Mouse (Mus musculus) embryo, embryonic 11.5 days (tissue): ENCODE measurements around the gene Hist2h2be.
A peak's percentile ranks its signal among the peaks of the same experiment; 100 is the strongest.
"Not testable (repeated sequence)": the region's sequence is repeated elsewhere in the genome, so short reads cannot be mapped to it uniquely, and the experiment has no call there.

Source experiments
- DNase-seq: peaks from one replicate; pipeline ENCODE4 v3.0.0-alpha.2; 2012; ENCODE audit warnings: low read depth, low spot score

Gene Hist2h2be

GRCm38 (mm10) chr3:96262216-96262875 is 41.4 kb downstream of the Hist2h2be start:
- peak; percentile 64 for DNase-seq

DNA sequence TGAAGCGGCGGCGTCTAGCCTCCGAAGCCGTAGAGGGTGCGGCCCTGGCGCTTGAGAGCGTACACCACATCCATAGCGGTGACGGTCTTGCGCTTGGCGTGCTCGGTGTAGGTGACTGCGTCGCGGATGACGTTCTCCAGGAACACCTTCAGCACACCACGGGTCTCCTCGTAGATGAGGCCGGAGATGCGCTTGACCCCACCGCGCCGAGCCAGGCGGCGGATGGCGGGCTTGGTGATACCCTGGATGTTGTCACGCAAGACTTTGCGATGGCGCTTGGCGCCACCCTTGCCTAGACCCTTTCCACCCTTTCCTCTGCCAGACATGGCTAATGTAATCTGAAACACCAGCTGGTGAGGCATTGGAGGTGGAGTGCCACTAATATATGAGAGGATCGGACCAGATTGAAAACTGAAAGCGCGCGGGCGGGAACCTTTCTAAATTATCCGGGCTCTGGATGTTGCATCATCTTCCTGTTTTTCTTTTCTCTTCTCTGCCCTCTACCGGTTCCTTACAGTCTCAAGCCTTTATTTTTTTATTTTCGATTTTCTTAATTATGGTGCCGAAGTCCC is 42.1 kb downstream of the Hist2h2be start, which contains the start of gene Hist2h4:
Gene Hist2h4, minus strand, starts transcription at position 333 of the 572 bp plus-strand sequence.
- DNase-seq = peak; percentile 92

DNA sequence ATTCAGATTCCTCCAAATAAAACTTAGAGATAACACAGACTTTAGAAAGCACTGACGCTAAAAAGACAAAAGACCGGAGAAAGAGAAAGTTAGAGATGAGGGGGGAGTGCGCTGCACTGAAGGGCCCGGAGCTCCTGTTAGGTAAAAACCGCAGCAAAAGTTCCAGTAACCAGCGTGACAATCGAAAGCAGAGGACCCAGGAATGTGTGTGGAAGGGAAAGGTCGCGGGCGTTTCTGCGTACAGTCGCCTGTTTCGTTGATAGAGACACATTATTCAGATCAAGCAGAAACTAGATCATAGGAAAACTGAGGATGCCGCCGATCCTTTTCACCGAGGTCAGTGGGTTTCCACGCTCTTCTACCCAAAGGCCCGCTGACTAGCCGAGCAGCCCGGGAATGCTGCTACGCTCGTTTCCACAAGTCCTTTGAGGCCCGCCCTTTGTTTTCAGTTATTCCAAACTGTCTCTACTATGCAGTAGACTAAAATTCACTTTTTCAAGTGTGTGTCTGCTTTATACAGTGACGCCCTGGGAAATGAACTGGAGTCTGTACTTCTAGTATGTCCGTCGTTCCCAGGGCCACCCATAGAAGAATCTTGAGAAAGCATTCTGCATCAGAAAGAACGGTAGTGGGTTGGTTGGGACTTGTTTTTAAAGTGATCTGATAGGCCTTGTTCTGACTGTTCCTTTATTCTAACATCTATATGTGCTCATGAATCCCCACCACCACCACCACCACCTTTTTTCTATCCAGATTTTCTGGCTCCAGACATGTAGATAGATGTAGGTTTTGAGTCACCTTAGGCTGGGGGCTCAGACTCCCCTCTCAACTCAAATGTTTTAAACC is 42.9 kb downstream of the Hist2h2be start:
- DNase-seq = no peak

DNA sequence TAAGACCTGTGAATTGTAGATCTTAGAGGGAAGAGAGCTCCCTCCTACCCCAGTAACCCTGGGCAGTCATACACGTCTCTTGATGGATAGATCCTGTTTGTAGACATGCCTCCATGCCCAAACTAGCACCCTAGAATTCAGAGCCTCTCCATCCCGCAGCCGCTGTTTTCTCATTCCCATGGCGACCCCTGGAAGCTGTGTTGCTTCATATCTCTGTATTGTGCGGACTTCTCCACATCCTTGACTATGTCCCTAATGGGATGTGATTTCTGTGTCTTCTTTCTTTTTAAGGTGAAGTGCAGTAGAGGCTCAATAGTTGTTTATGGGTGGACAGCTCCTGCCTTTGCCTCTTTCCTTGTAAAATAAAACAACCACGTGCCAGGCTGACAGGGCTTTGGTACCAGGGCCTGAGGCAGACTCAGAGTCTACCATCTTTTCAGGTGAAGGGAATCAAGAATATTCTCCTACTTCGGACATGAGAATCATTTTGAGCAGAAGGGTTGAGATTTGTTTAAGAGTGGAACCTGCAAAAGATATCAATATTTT is 43.6 kb downstream of the Hist2h2be start:
- DNase-seq = no peak

- no peak for DNase-seq
Observed at GRCm38 (mm10) chr3:96266132-96266710, 45.3 kb downstream of the Hist2h2be start.

DNA sequence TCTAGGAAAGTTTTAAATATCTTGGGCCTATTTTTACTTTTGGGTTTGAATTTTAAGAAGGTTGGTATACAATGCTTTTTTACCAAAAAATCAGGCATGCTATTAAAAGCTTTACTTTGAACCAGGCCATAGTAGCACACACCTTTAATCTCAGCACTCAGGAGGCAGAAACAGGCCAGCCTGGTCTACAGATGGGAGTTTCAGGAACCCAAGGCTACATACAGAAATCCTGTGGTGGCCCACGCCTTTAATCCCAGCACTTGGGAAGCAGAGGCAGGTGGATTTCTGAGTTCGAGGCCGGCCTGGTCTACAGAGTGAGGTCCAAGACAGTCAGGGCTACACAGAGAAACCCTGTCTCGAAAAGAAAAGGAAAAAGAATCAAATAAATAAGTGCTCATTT is 46.6 kb downstream of the Hist2h2be start:
- no peak for DNase-seq

DNA sequence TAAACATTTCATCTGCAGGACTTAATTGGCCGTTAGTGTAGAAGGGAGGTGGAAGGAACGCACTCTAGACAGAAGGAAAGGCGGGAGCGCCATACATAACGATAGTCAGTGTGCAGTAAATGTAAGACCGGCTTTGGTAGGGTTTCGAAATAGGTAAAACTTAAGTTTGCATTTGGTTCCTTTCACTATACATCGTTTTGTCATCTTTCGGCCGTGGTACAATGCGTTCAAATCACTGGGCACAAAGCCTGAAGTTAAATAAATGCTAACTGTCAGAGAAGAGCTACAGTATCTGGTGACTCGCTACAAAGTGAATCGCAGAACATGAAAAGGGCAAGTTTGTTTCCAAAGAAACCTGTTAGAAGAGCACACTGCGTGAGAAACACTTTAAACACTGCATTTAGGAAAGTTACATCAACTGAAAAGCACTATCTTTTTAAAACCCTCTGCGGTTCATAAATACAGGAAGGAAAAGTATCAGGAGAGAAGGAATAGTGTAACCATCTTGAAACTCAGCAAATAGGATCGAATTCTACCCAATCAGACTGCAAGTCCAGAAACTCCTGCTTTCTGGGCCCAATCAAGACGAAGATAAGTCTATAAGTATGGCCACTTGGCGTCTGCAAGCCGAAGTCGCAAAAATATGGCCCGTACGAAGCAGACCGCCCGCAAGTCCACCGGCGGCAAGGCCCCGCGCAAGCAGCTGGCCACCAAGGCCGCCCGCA is 47.3 kb downstream of the Hist2h2be start, which contains the start of gene Hist2h3b:
Gene Hist2h3b, plus strand, starts transcription at position 604 of the 725 bp plus-strand sequence.
- peak; percentile 78 for DNase-seq

DNA sequence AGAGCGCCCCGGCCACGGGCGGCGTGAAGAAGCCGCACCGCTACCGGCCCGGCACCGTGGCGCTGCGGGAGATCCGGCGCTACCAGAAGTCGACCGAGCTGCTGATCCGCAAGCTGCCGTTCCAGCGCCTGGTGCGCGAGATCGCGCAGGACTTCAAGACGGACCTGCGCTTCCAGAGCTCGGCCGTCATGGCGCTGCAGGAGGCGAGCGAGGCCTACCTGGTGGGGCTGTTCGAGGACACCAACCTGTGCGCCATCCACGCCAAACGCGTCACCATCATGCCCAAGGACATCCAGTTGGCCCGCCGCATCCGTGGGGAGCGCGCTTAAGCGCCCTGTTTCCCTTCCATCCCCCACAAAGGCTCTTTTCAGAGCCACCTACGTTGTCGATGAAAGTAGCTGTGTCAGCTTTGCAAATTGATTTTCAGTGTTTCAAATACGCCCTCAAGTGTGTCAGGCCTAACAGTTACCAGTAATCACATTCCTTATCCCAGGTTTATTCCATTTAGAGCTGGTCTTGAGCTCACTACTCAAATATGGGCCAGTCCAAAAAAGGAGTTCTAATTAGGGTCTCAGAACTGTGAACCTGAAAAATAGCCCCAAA is 48.0 kb downstream of the Hist2h2be start:
- not testable (repeated sequence) for DNase-seq

DNA sequence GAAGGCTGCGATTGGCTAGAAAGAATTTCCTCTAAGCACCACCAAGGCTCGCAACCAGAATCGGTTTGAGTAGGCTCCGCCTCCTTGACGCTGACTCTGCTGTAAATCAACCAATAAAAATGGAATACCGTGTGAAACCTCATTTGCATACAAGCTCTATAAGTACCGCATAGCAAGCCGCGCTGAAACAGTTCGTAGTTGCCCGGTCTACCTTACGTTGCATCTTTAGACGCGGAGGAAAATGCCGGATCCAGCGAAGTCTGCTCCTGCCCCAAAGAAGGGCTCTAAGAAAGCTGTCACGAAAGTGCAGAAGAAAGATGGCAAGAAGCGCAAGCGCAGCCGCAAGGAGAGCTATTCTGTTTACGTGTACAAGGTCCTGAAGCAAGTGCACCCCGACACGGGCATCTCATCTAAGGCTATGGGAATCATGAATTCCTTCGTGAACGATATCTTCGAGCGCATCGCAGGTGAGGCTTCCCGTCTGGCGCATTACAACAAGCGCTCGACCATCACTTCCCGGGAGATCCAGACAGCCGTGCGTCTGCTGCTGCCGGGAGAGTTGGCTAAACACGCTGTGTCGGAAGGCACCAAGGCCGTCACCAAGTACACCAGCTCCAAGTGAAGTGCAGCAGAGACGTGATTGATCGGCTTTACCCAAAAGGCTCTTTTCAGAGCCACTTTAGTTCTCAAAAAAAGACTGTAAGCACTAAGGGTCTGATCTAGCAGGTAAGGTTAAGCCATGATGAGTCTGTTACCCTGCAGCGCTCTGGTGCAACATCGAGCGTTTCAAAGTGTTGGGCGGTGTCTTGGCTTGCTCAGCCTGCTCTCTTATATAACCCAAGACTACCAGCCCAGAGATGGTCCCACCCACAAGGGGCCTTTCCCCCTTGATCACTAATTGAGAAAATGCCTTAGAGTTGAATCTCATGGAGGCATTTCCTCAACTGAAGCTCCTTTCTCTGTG is 48.9 kb downstream of the Hist2h2be start, which contains the start of gene Hist2h2bb:
Gene Hist2h2bb, plus strand, starts transcription at position 242 of the 964 bp plus-strand sequence.
- DNase-seq = peak; percentile 95
